ENCODE assay signal across 22 mouse cellular contexts in genomic region chr7:69536072-69536471, GRCm38 (mm10).
"Had no signal": no experiment of that assay in that cellular context is flagged by ENCODE, and none has a peak within 500 bp of the region (broad histone marks: within the 10 kb centered on the region; RNA-seq: fewer than 3 reads in every experiment).

No protein-coding gene starts in this region.

- DNase-seq: forebrain, postnatal 0 days; gastrocnemius, postnatal 14 days; heart, adult 18-20 months; heart, postnatal 10 days; heart, postnatal 4 days; kidney, adult 18-20 months; kidney, adult 8-10 months; kidney, postnatal 10 days; kidney, postnatal 25 days; kidney, postnatal 4 days; liver; liver, embryonic 13.5 days had no signal

- H3K9ac ChIP-seq: forebrain, postnatal 0 days; heart, embryonic 12.5 days; intestine, embryonic 15.5 days; limb, embryonic 12.5 days; liver, embryonic 13.5 days had no signal

- H3K4me2 ChIP-seq: heart, embryonic 12.5 days; intestine, embryonic 15.5 days; limb, embryonic 12.5 days; liver, embryonic 11.5 days; liver, embryonic 13.5 days had no signal

- H3K27me3 ChIP-seq: heart, embryonic 12.5 days; intestine, embryonic 15.5 days; limb, embryonic 12.5 days; liver, embryonic 13.5 days had no signal

- H3K27ac ChIP-seq: heart, embryonic 10.5 days; intestine, embryonic 15.5 days; layer of hippocampus, adult 2 months; left cerebral cortex, adult 2 months; limb, embryonic 10.5 days; limb, embryonic 12.5 days; liver, embryonic 13.5 days had no signal

- H3K4me3 ChIP-seq: heart, embryonic 10.5 days; heart, embryonic 12.5 days; intestine, embryonic 15.5 days; layer of hippocampus, adult 2 months; left cerebral cortex, adult 2 months; limb, embryonic 10.5 days; limb, embryonic 12.5 days; liver, embryonic 13.5 days had no signal

- H3K36me3 ChIP-seq: heart, embryonic 10.5 days; heart, embryonic 12.5 days; intestine, embryonic 15.5 days; limb, embryonic 10.5 days; limb, embryonic 12.5 days; liver, embryonic 13.5 days had no signal

- ATAC-seq: forebrain, postnatal 0 days; inflammation-experienced regulatory T-cells, adult 6 months; intestine, embryonic 15.5 days; intestine, postnatal 0 days had no signal

- H3K9me3 ChIP-seq: heart, embryonic 10.5 days; heart, embryonic 12.5 days; intestine, embryonic 15.5 days; limb, embryonic 10.5 days; limb, embryonic 12.5 days; liver, embryonic 13.5 days had no signal

- H3K4me1 ChIP-seq: heart, embryonic 10.5 days; heart, embryonic 12.5 days; intestine, embryonic 15.5 days; limb, embryonic 10.5 days; limb, embryonic 12.5 days; liver, embryonic 13.5 days had no signal
